In the genomic region with DNA sequence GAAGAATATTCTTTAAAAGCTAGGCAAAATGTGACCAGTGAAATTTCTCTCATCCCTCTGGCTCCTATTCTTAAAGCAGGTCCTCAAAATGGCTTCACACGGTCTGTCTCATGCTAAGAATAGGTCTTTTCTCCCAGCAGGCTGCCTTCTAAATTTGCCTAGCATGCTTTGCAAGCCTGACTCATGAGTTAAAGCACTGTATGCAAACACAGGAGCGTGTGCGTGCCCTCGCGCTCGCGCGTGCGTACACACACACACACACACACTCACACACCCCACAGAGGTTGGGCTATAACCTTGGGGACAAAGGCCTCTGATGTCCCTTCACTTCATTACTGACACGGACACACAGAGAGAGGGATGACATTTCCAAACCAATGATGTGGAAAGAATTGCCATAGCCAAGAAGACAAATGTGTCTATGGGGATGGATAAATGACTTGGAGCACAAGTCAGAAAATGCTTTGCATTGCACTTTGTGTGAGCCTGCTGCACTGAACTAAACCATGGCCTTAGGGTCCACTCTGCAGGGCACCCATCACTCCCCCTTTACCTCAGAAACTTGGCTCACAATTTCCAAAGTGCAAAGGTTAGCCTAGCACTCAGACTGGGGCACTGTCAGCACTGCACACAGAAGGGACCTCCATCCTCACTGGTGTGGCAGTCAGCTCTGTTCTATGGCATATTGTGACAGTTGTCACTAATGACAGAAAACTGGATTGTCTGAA, we compare ENCODE assay signal across 11 mouse cellular contexts.
DNase-seq lines count a peak whose midpoint lies in the region; ATAC-seq and TF ChIP-seq lines count a peak whose summit lies in the region.
"Had no signal": no experiment of that assay in that cellular context is flagged by ENCODE, and none has a peak within 500 bp of the region (broad histone marks: within the 10 kb centered on the region; RNA-seq: fewer than 3 reads in every experiment).

No protein-coding gene starts in this region.

- H3K79me2 ChIP-seq in CH12.LX (replicated peaks; ENCODE audit: control insufficient read depth, extremely low read depth, insufficient read depth, poor library complexity, severe bottlenecking), result no peaks in the 10 kb centered on the region

- H3K4me3 ChIP-seq in CH12.LX (replicated peaks in 1 of 3; ENCODE audit: low read depth in 2 of 3, low read length in 2 of 3, poor library complexity in 1 of 3), result no peak overlapping the region
- H3K4me3 ChIP-seq in hindbrain, embryonic 10.5 days, result no peak overlapping the region
- H3K4me3 ChIP-seq: heart, embryonic 12.5 days; limb, embryonic 15.5 days; megakaryocyte, embryonic 14.5 days had no signal

- H3K27me3 ChIP-seq in CH12.LX (replicated peaks), result no peaks in the 10 kb centered on the region
- no peaks in the 10 kb centered on the region for H3K27me3 ChIP-seq in hindbrain, embryonic 10.5 days (ENCODE audit: insufficient read depth, poor library complexity, severe bottlenecking)
- H3K27me3 ChIP-seq: heart, embryonic 12.5 days; limb, embryonic 15.5 days; megakaryocyte, embryonic 14.5 days had no signal

- TF ChIP-seq RAD21 in CH12.LX (IDR thresholded peaks at IDR 0.05; ENCODE audit: low read depth, low read length), result no peak

- dilution Hi-C loops in CH12.LX (cut with MboI; ENCODE audit: extremely low pct_ligation_motif_present, extremely low pct_unique_long_range_greater_than_20kb, low sequenced_read_pairs), result no loop called here

- WGBS in hindbrain, embryonic 10.5 days, result 63% methylated on average over 10 of the region's 10 CpGs

- H3K9ac ChIP-seq in CH12.LX (ENCODE audit: insufficient read depth, low read depth), result no peak overlapping the region
- H3K9ac ChIP-seq: heart, embryonic 12.5 days; limb, embryonic 15.5 days had no signal

- no peak overlapping the region for H3K27ac ChIP-seq in CH12.LX (ENCODE audit: insufficient read depth, low read depth)
- no peak overlapping the region; the same call in 1 of the 2 replicates for H3K27ac ChIP-seq in hindbrain, embryonic 10.5 days
- H3K27ac ChIP-seq: limb, embryonic 15.5 days had no signal

- no peak for TF ChIP-seq CTCF in CH12.LX (conservative IDR thresholded peaks at IDR 0.05 in 1 of 2, IDR thresholded peaks at IDR 0.05 in 1 of 2; ENCODE audit: low read depth in 2 of 2, low read length in 2 of 2)

- peak; percentile 94 for ATAC-seq in frontal cortex, adult (ENCODE audit: low TSS enrichment)

- in situ Hi-C loops in CH12.LX (cut with MboI; ENCODE audit: low pct_ligation_motif_present, low pct_unique_long_range_greater_than_20kb, low sequenced_read_pairs), result no loop called here

- no peaks in the 10 kb centered on the region for H3K36me3 ChIP-seq in CH12.LX (replicated peaks in 1 of 2; ENCODE audit: control insufficient read depth in 1 of 2, insufficient read depth in 1 of 2, low read length in 1 of 2)
- H3K36me3 ChIP-seq in hindbrain, embryonic 10.5 days, result no peaks in the 10 kb centered on the region
- H3K36me3 ChIP-seq: heart, embryonic 12.5 days; limb, embryonic 15.5 days had no signal

- H3K9me3 ChIP-seq in CH12.LX (replicated peaks; ENCODE audit: low read length), result no peaks in the 10 kb centered on the region
- H3K9me3 ChIP-seq in hindbrain, embryonic 10.5 days, result no peaks in the 10 kb centered on the region
- H3K9me3 ChIP-seq: heart, embryonic 12.5 days; limb, embryonic 15.5 days had no signal

- peaks cover 0 to 8% of the 10 kb centered on the region in 2 experiments; a peak in 2 of 4 replicates for H3K4me1 ChIP-seq in CH12.LX (ENCODE audit: control insufficient read depth in 1 of 2, insufficient read depth in 2 of 2)
- H3K4me1 ChIP-seq in hindbrain, embryonic 10.5 days (replicated peaks), result peaks cover 17% of the 10 kb centered on the region
- H3K4me1 ChIP-seq: heart, embryonic 12.5 days; limb, embryonic 15.5 days; megakaryocyte, embryonic 14.5 days had no signal

- H3K4me2 ChIP-seq in CH12.LX (ENCODE audit: insufficient read depth, low read depth, poor library complexity, severe bottlenecking), result no peak overlapping the region
- H3K4me2 ChIP-seq: heart, embryonic 12.5 days; limb, embryonic 15.5 days had no signal

- no peak for DNase-seq in frontal cortex, postnatal 14 days (ENCODE audit: low spot score in 2 of 2)
- peak; percentile 33 for DNase-seq in CH12.LX (ENCODE audit: extremely low read depth)
- peak; percentile 16 for DNase-seq in hindbrain, embryonic 10.5 days (ENCODE audit: low spot score)
- DNase-seq in left cerebral cortex, postnatal 25 days (ENCODE audit: low spot score in 2 of 2), result peak; percentile 53 to 91
- no peak for DNase-seq in urinary bladder, postnatal 14 days (ENCODE audit: low spot score)
- no peak for DNase-seq in gastrocnemius, adult 18-20 months (ENCODE audit: low spot score)
- DNase-seq in spleen, postnatal 10 days (ENCODE audit: low spot score in 2 of 2), result no peak

- TF ChIP-seq POLR2A in CH12.LX (IDR thresholded peaks at IDR 0.05; ENCODE audit: low read depth, low read length), result no peak

- TF ChIP-seq EP300 in CH12.LX (IDR thresholded peaks at IDR 0.05; ENCODE audit: low read length), result no peak

- intact Hi-C loops in left cerebral cortex, postnatal 25 days (cut with DNase I), result no loop called here

TF ChIP-seq in CH12.LX, 34 proteins besides CTCF, POLR2A, EP300 and RAD21:
- TF ChIP-seq E2F4 (IDR thresholded peaks at IDR 0.05; ENCODE audit: insufficient replicate concordance, low read depth, low read length) (no peak), SIN3A (IDR thresholded peaks at IDR 0.05; ENCODE audit: low read length) (no peak), ETS1 (conservative IDR thresholded peaks at IDR 0.05; ENCODE audit: low read depth, low read length) (0 out of 2 replicates have a peak, but pooled peaks have one; percentile 18), JUN (IDR thresholded peaks at IDR 0.05; ENCODE audit: insufficient read depth, low read depth, low read length) (no peak), UBTF (IDR thresholded peaks at IDR 0.05; ENCODE audit: low read depth, low read length) (no peak), MXI1 (IDR thresholded peaks at IDR 0.05; ENCODE audit: low read depth, low read length) (no peak), BHLHE40 (IDR thresholded peaks at IDR 0.05; ENCODE audit: low read depth, low read length) (peak; percentile 75), MAX (IDR thresholded peaks at IDR 0.05; ENCODE audit: low read length) (no peak)

Comparison
In these comparisons a context has a peak if more than half of its experiments do, and no peak if none do; other contexts are left out.
1. DNase-seq: peak in CH12.LX (single experiment), hindbrain, embryonic 10.5 days (single experiment) and left cerebral cortex, postnatal 25 days (2 of 2); none in frontal cortex, postnatal 14 days (0 of 2), urinary bladder, postnatal 14 days (single experiment), gastrocnemius, adult 18-20 months (single experiment) and spleen, postnatal 10 days (0 of 2).